ENCODE assay signal across 28 mouse cellular contexts in the genomic region with DNA sequence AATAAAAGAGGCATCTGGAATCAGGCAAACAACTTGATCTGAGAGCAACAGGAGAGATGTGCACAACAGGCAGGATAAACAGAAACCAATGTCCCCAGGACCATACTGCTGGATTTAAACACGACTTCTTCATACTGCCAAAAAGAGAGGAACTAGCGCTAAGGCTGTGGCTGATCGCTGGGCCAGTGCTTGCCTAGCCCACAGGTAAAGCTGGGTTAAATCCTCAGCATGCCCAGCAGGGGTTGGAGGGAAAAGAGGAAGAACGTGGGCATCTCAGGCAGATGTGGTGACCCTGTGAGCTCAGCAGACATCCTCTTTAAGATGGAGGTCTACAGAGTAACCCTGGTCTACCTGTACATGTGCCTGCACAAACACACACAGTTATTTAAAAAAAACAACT. TPM values are rescaled to one million over a fixed set of nuclear protein-coding genes. Genes with fewer than 3 reads are reported as not detected.
DNase-seq lines count a peak whose midpoint lies in the region; ATAC-seq lines count a peak whose summit lies in the region.
"Had no signal": no experiment of that assay in that cellular context is flagged by ENCODE, and none has a peak within 500 bp of the region (broad histone marks: within the 10 kb centered on the region; RNA-seq: fewer than 3 reads in every experiment).

No protein-coding gene starts in this region.

- H3K9me3 ChIP-seq in hindbrain, embryonic 11.5 days (ENCODE audit: control insufficient read depth, low read length): no peaks in the 10 kb centered on the region
- H3K9me3 ChIP-seq: forebrain, embryonic 15.5 days; heart, embryonic 15.5 days; intestine, embryonic 15.5 days; limb, embryonic 13.5 days; liver, embryonic 13.5 days; midbrain, embryonic 15.5 days; neural tube, embryonic 13.5 days had no signal

- H3K4me1 ChIP-seq in hindbrain, embryonic 11.5 days (replicated peaks; ENCODE audit: control insufficient read depth, insufficient read depth, low read length): no peaks in the 10 kb centered on the region
- H3K4me1 ChIP-seq: intestine, embryonic 15.5 days; midbrain, embryonic 15.5 days had no signal

- peak; percentile 7 to 10 for DNase-seq in spleen, postnatal 36 days (ENCODE audit: low spot score in 2 of 2)
- no peak for DNase-seq in spleen, adult 12 weeks (ENCODE audit: low spot score)
- DNase-seq in kidney, postnatal 10 days: no peak
- no peak for DNase-seq in hindbrain, embryonic 11.5 days (ENCODE audit: low spot score)
- no peak for DNase-seq in thymus, adult 18-20 months
- DNase-seq: adrenal gland, adult 8-10 months; cerebellum, adult 11-12 months; cerebellum, postnatal 25 days; embryo, embryonic 11 days; gastrocnemius, postnatal 10 days; heart, postnatal 4 days; kidney, adult 9 months; kidney, postnatal 36 days; liver, embryonic 13.5 days; lung, embryonic 14.5 days; right cerebral cortex, postnatal 4 days; thymus, postnatal 25 days had no signal

- no peaks in the 10 kb centered on the region for H3K36me3 ChIP-seq in hindbrain, embryonic 11.5 days (ENCODE audit: control insufficient read depth, insufficient read depth, low read length)
- H3K36me3 ChIP-seq: forebrain, embryonic 15.5 days; heart, embryonic 15.5 days; intestine, embryonic 15.5 days; limb, embryonic 13.5 days; liver, embryonic 13.5 days; midbrain, embryonic 15.5 days; neural tube, embryonic 13.5 days had no signal

- 69% methylated on average over 4 of the region's 4 CpGs for WGBS in hindbrain, embryonic 11.5 days

- ATAC-seq in common myeloid progenitor, adult 5-6 weeks (replicated peaks; ENCODE audit: low read depth, poor library complexity, severe bottlenecking): peak; percentile 97
- ATAC-seq in megakaryocyte progenitor cell, adult 5-6 weeks (replicated peaks; ENCODE audit: poor library complexity): peak; percentile 88
- ATAC-seq in hindbrain, embryonic 11.5 days (ENCODE audit: low FRiP score): no peak
- ATAC-seq: CD4-positive, CD25-positive, alpha-beta regulatory T cell, adult 4 months; forebrain, embryonic 15.5 days; hindbrain, embryonic 16.5 days; intestine, embryonic 15.5 days; midbrain, embryonic 15.5 days had no signal

- no peak overlapping the region for H3K4me3 ChIP-seq in hindbrain, embryonic 11.5 days (ENCODE audit: low read depth, low read length)
- H3K4me3 ChIP-seq: forebrain, embryonic 15.5 days; heart, embryonic 15.5 days; intestine, embryonic 15.5 days; limb, embryonic 13.5 days; liver, embryonic 13.5 days; midbrain, embryonic 15.5 days; myocyte; neural tube, embryonic 13.5 days had no signal

- no peaks in the 10 kb centered on the region for H3K27me3 ChIP-seq in hindbrain, embryonic 11.5 days (ENCODE audit: control insufficient read depth, insufficient read depth, low read length)
- H3K27me3 ChIP-seq: forebrain, embryonic 15.5 days; heart, embryonic 15.5 days; intestine, embryonic 15.5 days; limb, embryonic 13.5 days; liver, embryonic 13.5 days; midbrain, embryonic 15.5 days; neural tube, embryonic 13.5 days had no signal

- no peak overlapping the region for H3K27ac ChIP-seq in hindbrain, embryonic 11.5 days (ENCODE audit: low read depth, low read length)
- H3K27ac ChIP-seq: forebrain, embryonic 15.5 days; heart, embryonic 15.5 days; intestine, embryonic 15.5 days; limb, embryonic 13.5 days; liver, embryonic 13.5 days; midbrain, embryonic 15.5 days; neural tube, embryonic 13.5 days had no signal

- no peak overlapping the region for H3K4me2 ChIP-seq in hindbrain, embryonic 11.5 days (replicated peaks; ENCODE audit: low read depth, low read length)
- H3K4me2 ChIP-seq: forebrain, embryonic 15.5 days; heart, embryonic 15.5 days; intestine, embryonic 15.5 days; limb, embryonic 13.5 days; liver, embryonic 13.5 days; lung, embryonic 14.5 days; midbrain, embryonic 15.5 days; neural tube, embryonic 13.5 days had no signal

- no peak overlapping the region for H3K9ac ChIP-seq in hindbrain, embryonic 11.5 days (ENCODE audit: low read depth, low read length)
- H3K9ac ChIP-seq: forebrain, embryonic 15.5 days; heart, embryonic 15.5 days; intestine, embryonic 15.5 days; limb, embryonic 13.5 days; liver, embryonic 13.5 days; lung, embryonic 14.5 days; midbrain, embryonic 15.5 days; neural tube, embryonic 13.5 days had no signal

RNA-seq across cellular contexts. Expression of gene Ubqln1, which starts 10.5 kb away (rescaled TPM):
- total RNA-seq in common myeloid progenitor, adult 5-6 weeks (2017): 70.7 and 76.1 TPM in 2 replicates
- total RNA-seq in megakaryocyte progenitor cell, adult 5-6 weeks (2015): 52.2 and 57.6 TPM in 2 replicates
- 53.0 and 64.7 TPM in 2 replicates for total RNA-seq in megakaryocyte progenitor cell, adult 5-6 weeks (2017)
- 124 and 159 TPM in 2 replicates for polyA plus RNA-seq in hindbrain, embryonic 11.5 days (2014; fragmentation: Nextera tagmentation; extraction: Ambion mirVana)

RNA-seq across cellular contexts. Expression of gene Idnk, which starts 47.5 kb away (rescaled TPM):
- 24.9 and 28.5 TPM in 2 replicates for total RNA-seq in common myeloid progenitor, adult 5-6 weeks (2017)
- 46.2 and 52.9 TPM in 2 replicates for total RNA-seq in megakaryocyte progenitor cell, adult 5-6 weeks (2015)
- total RNA-seq in megakaryocyte progenitor cell, adult 5-6 weeks (2017): 36.8 and 44.9 TPM in 2 replicates
- 57.8 and 62.7 TPM in 2 replicates for polyA plus RNA-seq in hindbrain, embryonic 11.5 days (2014; fragmentation: Nextera tagmentation; extraction: Ambion mirVana)

Comparison
In these comparisons a context has a peak if more than half of its experiments do, and no peak if none do; other contexts are left out.
1. DNase-seq: peak in spleen, postnatal 36 days (2 of 2); none in spleen, adult 12 weeks (single experiment), kidney, postnatal 10 days (single experiment), hindbrain, embryonic 11.5 days (single experiment) and thymus, adult 18-20 months (0 of 2).